Mouse (Mus musculus): Measurements from ENCODE around the gene Fubp1. TPM values are rescaled to one million over a fixed set of nuclear protein-coding genes. Genes with fewer than 3 reads are reported as not detected.
"Not testable (repeated sequence)": the region's sequence is repeated elsewhere in the genome, so short reads cannot be mapped to it uniquely, and the experiment has no call there.

Fubp1 gene
- polyA plus RNA-seq, 1 experiment from 2014 or later, result 74.9 TPM

DNA sequence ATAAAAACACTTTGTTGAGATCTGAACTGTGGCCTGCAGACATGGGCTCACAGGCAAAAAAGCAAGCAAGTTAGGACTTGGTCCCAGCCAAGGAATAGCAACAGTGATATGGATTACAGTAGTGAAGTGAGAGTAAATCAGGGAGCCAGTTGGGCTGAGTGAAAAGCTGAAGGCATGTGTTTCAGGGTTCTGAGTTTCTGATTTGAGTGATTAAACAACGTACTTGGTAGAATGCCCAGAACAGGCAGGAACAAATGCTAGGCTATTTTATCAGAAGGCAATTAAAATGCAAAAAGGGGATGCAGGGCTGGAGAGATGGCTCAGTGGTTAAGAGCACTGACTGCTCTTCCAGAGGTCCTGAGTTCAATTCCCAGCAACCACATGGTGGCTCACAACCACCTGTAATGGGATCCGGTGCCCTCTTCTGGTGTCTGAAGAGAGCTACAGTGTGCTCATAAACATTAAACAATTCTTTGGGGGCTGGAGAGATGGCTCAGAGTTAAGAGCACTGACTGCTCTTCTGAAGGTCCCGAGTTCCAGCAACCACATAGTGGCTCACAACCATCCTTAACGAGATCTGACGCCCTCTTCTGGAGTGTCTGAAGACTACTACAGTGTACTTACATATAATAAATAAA, 35.2 kb downstream of the Fubp1 start:
- no peaks in the 10 kb centered on the region for H3K27me3 ChIP-seq (replicated peaks; ENCODE audit: insufficient read depth, low read length)
- H3K27ac ChIP-seq (ENCODE audit: low read length), result no peak overlapping the region
- H3K4me2 ChIP-seq (replicated peaks; ENCODE audit: low read depth, low read length), result no peak overlapping the region
- no peaks in the 10 kb centered on the region for H3K4me1 ChIP-seq (ENCODE audit: insufficient read depth, low read depth, low read length)
- H3K9ac ChIP-seq (replicated peaks; ENCODE audit: low read depth), result no peak overlapping the region
- ATAC-seq, result no peak
- TF ChIP-seq EP300 (IDR thresholded peaks at IDR 0.05) (no peak), CTCF (IDR thresholded peaks at IDR 0.05) (peak; percentile 11; the same call in 1 of the 2 replicates)
- no peak for DNase-seq (ENCODE audit: low spot score)
- H3K36me3 ChIP-seq (ENCODE audit: insufficient read depth, low read length), result no peaks in the 10 kb centered on the region
- 72% methylated on average over 5 of the region's 5 CpGs for WGBS
- no peaks in the 10 kb centered on the region for H3K9me3 ChIP-seq (ENCODE audit: low read length)
- no peak overlapping the region for H3K4me3 ChIP-seq (ENCODE audit: low read depth, low read length)

DNA sequence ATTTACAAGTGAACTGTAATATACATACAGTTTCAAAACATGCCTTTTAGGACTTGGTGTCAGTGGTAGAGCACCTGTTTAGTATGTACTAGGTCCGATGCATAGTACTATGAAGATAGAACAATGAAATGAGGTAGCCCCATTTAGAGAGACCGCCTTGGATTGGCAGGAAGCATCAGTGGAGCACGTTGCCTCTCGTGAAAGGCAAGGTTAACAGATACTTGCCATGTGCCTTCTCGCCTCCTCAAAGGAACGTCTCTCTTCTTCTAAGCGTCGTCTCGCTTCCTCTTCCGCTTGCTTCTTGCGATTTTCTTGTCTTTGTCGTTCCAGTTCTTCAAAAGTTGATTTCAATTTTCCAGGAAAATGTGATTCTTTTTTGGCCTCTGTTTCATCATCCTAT, 37.5 kb downstream of the Fubp1 start:
- H3K9me3 ChIP-seq (ENCODE audit: low read length), result no peaks in the 10 kb centered on the region
- TF ChIP-seq EP300 (IDR thresholded peaks at IDR 0.05) (no peak), CTCF (IDR thresholded peaks at IDR 0.05) (no peak)
- DNase-seq (ENCODE audit: low spot score) (no peak), ATAC-seq (no peak)
- no peak overlapping the region for H3K4me3 ChIP-seq (ENCODE audit: low read depth, low read length)
- no peaks in the 10 kb centered on the region for H3K36me3 ChIP-seq (ENCODE audit: insufficient read depth, low read length)
- H3K4me2 ChIP-seq (replicated peaks; ENCODE audit: low read depth, low read length), result no peak overlapping the region
- H3K4me1 ChIP-seq (ENCODE audit: insufficient read depth, low read depth, low read length), result no peaks in the 10 kb centered on the region
- no peak overlapping the region for H3K9ac ChIP-seq (replicated peaks; ENCODE audit: low read depth)
- 84% methylated on average over 12 of the region's 12 CpGs for WGBS
- no peaks in the 10 kb centered on the region for H3K27me3 ChIP-seq (replicated peaks; ENCODE audit: insufficient read depth, low read length)
- no peak overlapping the region for H3K27ac ChIP-seq (ENCODE audit: low read length)

DNA sequence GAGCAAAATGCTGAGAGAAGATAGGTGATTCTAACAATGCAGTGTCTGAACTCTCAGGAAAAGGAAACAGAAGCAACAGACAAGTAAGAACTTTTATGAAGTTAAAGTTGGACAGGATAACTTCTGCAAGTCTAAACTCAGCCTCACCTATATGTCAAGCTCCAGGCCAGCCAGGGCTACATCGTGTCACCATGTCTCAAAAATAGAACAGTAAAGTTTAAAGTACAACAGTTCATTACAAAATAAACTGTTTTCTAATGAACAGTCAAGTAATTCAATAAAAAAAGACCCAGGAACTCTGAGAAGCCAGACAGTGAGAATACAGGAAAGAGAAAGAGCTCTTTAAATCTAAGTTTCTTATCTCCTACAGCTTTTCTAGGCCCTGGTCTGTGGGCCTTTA, 40.3 kb downstream of the Fubp1 start:
- no peak for ATAC-seq
- Histone ChIP-seq H3K4me1 (ENCODE audit: insufficient read depth, low read depth, low read length) (no peaks in the 10 kb centered on the region), H3K9me3 (ENCODE audit: low read length) (no peaks in the 10 kb centered on the region), H3K27ac (ENCODE audit: low read length) (no peak overlapping the region), H3K9ac (replicated peaks; ENCODE audit: low read depth) (no peak overlapping the region), H3K4me3 (ENCODE audit: low read depth, low read length) (no peak overlapping the region), H3K4me2 (replicated peaks; ENCODE audit: low read depth, low read length) (no peak overlapping the region), H3K36me3 (ENCODE audit: insufficient read depth, low read length) (no peaks in the 10 kb centered on the region), H3K27me3 (replicated peaks; ENCODE audit: insufficient read depth, low read length) (no peaks in the 10 kb centered on the region)
- WGBS, result 67% methylated on average over 1 of the region's 1 CpGs
- TF ChIP-seq EP300 (IDR thresholded peaks at IDR 0.05), result no peak
- no peak for DNase-seq (ENCODE audit: low spot score)

DNA sequence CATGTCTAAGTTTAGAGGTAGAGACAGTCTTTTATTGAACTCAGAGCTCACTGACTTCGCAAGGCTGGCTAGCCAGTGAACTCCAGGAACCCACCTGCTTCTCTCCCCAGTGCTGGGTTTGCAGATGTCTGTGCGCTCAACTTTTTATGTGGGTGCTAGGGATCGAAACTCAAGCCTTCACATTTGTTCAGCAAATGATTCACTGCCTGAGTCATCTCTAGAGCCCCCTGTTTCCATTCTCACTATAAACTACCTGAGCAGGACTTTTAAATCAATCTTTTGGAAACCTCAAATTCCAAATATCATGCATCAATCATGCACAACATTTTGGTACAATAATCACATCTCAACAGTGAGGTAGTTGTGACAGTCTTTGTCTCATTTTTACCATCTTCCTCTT, 47.3 kb downstream of the Fubp1 start:
- H3K4me2 ChIP-seq (replicated peaks; ENCODE audit: low read depth, low read length), result no peak overlapping the region
- no peaks in the 10 kb centered on the region for H3K27me3 ChIP-seq (replicated peaks; ENCODE audit: insufficient read depth, low read length)
- no peaks in the 10 kb centered on the region; the same call in 1 of the 2 replicates for H3K4me1 ChIP-seq (ENCODE audit: insufficient read depth, low read depth, low read length)
- H3K9me3 ChIP-seq (ENCODE audit: low read length), result no peaks in the 10 kb centered on the region
- no peak for TF ChIP-seq EP300 (IDR thresholded peaks at IDR 0.05)
- TF ChIP-seq CTCF (IDR thresholded peaks at IDR 0.05), result no peak
- no peaks in the 10 kb centered on the region for H3K36me3 ChIP-seq (ENCODE audit: insufficient read depth, low read length)
- DNase-seq (ENCODE audit: low spot score), result no peak
- WGBS, result 86% methylated on average over 3 of the region's 3 CpGs
- no peak overlapping the region for H3K9ac ChIP-seq (replicated peaks; ENCODE audit: low read depth)
- no peak for ATAC-seq
- no peak overlapping the region for H3K4me3 ChIP-seq (ENCODE audit: low read depth, low read length)
- H3K27ac ChIP-seq (ENCODE audit: low read length), result no peak overlapping the region

DNA sequence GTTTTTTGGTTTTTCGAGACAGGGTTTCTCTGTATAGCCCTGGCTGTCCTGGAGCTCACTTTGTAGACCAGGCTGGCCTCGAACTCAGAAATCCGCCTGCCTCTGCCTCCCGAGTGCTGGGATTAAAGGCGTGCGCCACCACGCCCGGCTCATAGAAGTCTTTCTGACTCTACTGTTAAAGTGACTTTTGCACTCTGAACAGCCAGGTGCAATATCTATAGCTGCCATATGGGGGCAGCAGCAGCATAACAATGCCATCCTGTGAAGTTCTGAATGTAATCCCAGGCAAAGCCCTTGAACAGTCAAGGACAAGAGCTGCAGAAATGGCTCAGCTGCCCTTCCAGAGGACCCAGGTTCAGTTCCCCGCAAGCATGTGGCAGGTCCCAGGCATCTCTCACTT, 49.2 kb downstream of the Fubp1 start:
- H3K9ac ChIP-seq (replicated peaks; ENCODE audit: low read depth), result not testable (repeated sequence)

DNA sequence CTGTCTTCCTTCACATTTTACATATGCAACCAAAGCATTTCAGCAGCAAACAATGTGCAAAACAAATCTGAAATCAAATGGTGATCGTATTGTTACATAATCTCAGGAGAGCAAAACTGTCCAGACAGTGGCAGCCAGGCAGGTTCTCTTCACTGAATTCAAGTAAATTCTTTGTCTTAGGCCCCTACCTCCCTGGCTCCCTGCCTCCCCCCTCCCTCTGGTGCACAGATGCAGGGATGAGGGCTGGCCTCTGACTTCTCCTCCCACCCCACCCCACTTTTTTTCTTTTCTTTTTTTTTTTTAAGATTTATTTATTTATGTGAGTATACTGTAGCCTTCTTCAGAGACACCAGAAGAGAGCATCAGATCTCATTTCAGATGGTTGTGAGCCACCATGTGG, 50.1 kb downstream of the Fubp1 start:
- Histone ChIP-seq H3K36me3 (ENCODE audit: insufficient read depth, low read length) (no peaks in the 10 kb centered on the region), H3K27me3 (replicated peaks; ENCODE audit: insufficient read depth, low read length) (no peaks in the 10 kb centered on the region), H3K27ac (ENCODE audit: low read length) (no peak overlapping the region), H3K9me3 (ENCODE audit: low read length) (no peaks in the 10 kb centered on the region), H3K4me2 (replicated peaks; ENCODE audit: low read depth, low read length) (no peak overlapping the region), H3K4me3 (ENCODE audit: low read depth, low read length) (no peak overlapping the region), H3K4me1 (ENCODE audit: insufficient read depth, low read depth, low read length) (no peaks in the 10 kb centered on the region; the same call in 1 of the 2 replicates), H3K9ac (replicated peaks; ENCODE audit: low read depth) (no peak overlapping the region)
- DNase-seq (ENCODE audit: low spot score) (no peak), ATAC-seq (no peak)
- 81% methylated on average over 1 of the region's 1 CpGs for WGBS
- TF ChIP-seq CTCF (IDR thresholded peaks at IDR 0.05) (no peak), EP300 (IDR thresholded peaks at IDR 0.05) (no peak)

More for the DNA sequence above, 49.2 kb downstream of the Fubp1 start:
- ATAC-seq (peak; percentile 69), DNase-seq (ENCODE audit: low spot score) (peak; percentile 90)
- not testable (repeated sequence) for H3K36me3 ChIP-seq (ENCODE audit: insufficient read depth, low read length); H3K4me1 ChIP-seq (ENCODE audit: insufficient read depth, low read depth, low read length); H3K27ac ChIP-seq (ENCODE audit: low read length); H3K4me2 ChIP-seq (replicated peaks; ENCODE audit: low read depth, low read length); H3K9me3 ChIP-seq (ENCODE audit: low read length); H3K27me3 ChIP-seq (replicated peaks; ENCODE audit: insufficient read depth, low read length); H3K4me3 ChIP-seq (ENCODE audit: low read depth, low read length)
- peak; percentile 93 for TF ChIP-seq CTCF (IDR thresholded peaks at IDR 0.05)
- WGBS, result 34% methylated on average over 6 of the region's 9 CpGs

DNA sequence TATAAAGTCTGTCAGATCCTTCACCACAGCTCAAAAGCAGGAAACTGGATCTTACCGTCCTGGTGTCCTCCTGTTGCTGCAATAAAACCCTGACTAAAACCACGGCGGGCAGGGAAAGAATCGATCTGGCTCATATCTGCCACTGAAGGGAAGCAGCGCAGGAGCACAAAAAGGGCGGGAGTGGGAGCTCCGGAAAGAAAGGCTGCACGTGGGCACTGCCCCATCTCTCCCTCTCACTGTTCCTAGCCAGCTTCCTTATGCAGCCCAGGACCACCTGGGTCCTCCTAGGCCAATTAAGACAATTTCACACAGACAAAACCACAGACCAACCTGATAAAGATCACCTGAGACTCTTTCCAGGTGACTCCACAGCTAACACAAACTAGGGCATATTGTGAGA, 51.2 kb downstream of the Fubp1 start:
- Histone ChIP-seq H3K27ac (ENCODE audit: low read length) (no peak overlapping the region), H3K4me3 (ENCODE audit: low read depth, low read length) (no peak overlapping the region), H3K36me3 (ENCODE audit: insufficient read depth, low read length) (no peaks in the 10 kb centered on the region), H3K9me3 (ENCODE audit: low read length) (no peaks in the 10 kb centered on the region), H3K27me3 (replicated peaks; ENCODE audit: insufficient read depth, low read length) (no peaks in the 10 kb centered on the region), H3K9ac (replicated peaks; ENCODE audit: low read depth) (no peak overlapping the region), H3K4me1 (ENCODE audit: insufficient read depth, low read depth, low read length) (no peaks in the 10 kb centered on the region; the same call in 1 of the 2 replicates), H3K4me2 (replicated peaks; ENCODE audit: low read depth, low read length) (no peak overlapping the region)
- 35% methylated on average over 8 of the region's 8 CpGs for WGBS
- no peak for DNase-seq (ENCODE audit: low spot score)
- ATAC-seq, result no peak
- TF ChIP-seq EP300 (IDR thresholded peaks at IDR 0.05), result no peak
- TF ChIP-seq CTCF (IDR thresholded peaks at IDR 0.05), result no peak
